Mouse (Mus musculus) thymus, postnatal 0 days (tissue): ENCODE measurements around the gene Pgghg. TPM values are rescaled to one million over a fixed set of nuclear protein-coding genes. Genes with fewer than 3 reads are reported as not detected.

ENCODE experiments used
- DNase-seq: peaks from one replicate; pipeline ENCODE4 v3.0.0-alpha.2; 2015; ENCODE audit warnings: low spot score
- polyA plus RNA-seq: library from polyadenylated mRNA; unstranded; fragments of >200 nt; fragmentation: Nextera tagmentation; extraction: Ambion mirVana; gene quantifications from 2 replicates; pipeline ENCODE4 v1.2.1, GENCODE M21; 2015

Pgghg gene
- polyA plus RNA-seq, 1 experiment from 2014 or later, result 15.5 TPM

DNA sequence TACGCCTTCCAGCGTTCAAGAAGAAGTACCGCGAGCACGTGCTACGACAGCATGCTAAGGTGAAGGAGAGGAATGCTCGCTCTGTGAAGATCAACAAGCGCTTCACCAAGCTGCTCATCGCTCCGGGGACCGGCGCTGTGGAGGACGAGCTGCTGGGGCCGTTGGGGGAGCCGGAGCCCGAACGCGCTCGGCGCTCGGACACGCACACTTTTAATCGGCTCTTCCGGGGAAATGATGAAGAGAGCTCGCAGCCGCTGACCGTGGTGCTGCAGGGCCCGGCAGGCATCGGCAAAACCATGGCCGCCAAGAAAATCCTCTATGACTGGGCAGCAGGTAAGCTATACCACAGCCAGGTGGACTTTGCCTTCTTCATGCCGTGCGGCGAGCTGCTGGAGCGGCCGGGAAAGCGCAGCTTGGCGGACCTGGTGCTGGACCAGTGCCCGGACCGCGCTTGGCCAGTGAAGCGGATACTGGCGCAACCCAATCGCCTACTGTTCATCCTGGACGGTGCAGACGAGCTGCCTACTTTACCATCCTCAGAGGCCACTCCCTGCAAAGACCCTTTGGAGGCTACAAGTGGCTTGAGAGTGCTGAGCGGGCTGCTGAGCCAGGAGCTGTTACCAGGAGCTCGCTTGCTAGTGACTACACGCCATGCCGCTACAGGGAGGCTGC lies 18.7 kb upstream of the Pgghg start:
- peak; percentile 18 for DNase-seq

GRCm38 (mm10) chr7:140923070-140923775 lies 18.0 kb upstream of the Pgghg start:
- DNase-seq, result peak; percentile 32

- DNase-seq, result no peak
Measured at GRCm38 (mm10) chr7:140927181-140927580, 14.0 kb upstream of the Pgghg start.

DNA sequence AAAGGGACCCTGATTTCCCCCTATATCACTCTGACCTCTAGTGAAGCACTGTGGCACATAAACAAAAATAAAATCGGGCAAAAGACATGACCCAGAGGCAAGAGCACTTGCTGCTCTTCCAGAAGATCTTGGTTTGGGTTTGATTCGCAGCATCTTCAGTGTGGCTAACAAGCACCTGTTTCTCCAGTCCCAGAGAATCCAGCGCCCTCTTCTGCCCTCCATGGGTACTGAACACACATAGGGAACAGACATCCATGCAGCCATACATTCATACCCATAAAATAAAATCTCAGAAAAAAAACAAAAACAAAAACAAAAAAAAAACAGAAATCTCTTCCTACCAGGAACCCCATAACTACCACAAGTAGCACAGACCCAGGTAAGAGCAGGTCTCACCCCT lies 2.8 kb upstream of the Pgghg start:
- DNase-seq, result no peak

- no peak for DNase-seq
Measured at GRCm38 (mm10) chr7:140938896-140939295, 2.3 kb upstream of the Pgghg start.

GRCm38 (mm10) chr7:140939669-140940171 lies 1.5 kb upstream of the Pgghg start:
- no peak for DNase-seq

DNA sequence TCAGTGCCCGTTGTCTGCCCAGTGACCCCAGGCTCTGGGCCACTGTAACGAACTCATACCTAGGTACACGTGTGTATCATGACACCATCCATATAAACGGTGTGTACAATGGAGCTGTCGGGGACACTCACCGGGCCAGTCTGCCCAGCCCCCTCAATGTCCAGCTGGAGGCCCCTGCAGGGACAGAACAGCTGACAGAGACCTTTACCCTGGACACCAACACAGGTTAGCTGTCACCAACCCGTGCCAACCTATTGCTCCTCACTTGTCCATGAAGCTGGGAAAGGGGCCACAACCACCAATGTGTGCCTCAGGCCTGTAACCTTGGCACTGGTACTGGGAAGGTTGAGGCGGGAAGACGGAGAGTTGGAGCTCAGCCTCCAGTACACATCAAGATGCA lies 1.1 kb downstream of the Pgghg start:
- no peak for DNase-seq

- DNase-seq, result no peak
Measured at GRCm38 (mm10) chr7:140942811-140943210, 1.6 kb downstream of the Pgghg start.

GRCm38 (mm10) chr7:140943356-140943755 lies 2.2 kb downstream of the Pgghg start:
- no peak for DNase-seq

GRCm38 (mm10) chr7:140944236-140944635 lies 3.0 kb downstream of the Pgghg start:
- no peak for DNase-seq

DNA sequence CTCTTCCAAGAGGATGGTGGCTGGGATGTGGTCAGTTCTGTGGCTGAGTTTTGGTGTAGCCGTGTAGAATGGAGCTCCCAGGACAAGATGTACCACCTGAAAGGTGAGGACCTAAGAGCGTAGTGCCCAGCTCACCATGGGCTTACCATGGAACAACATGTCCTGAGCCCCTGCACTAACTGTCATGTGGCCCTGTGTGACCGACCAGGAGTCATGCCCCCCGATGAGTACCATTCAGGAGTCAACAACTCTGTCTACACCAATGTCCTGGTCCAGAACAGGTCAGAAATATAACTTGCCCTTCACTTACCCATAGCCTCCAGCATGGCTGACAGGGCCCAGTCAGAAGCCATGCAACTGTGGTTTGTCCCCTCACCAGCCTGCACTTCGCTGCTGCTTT lies 4.1 kb downstream of the Pgghg start:
- DNase-seq, result no peak

- no peak for DNase-seq
Measured at GRCm38 (mm10) chr7:140946311-140946710, 5.1 kb downstream of the Pgghg start.

GRCm38 (mm10) chr7:140946980-140947379 lies 5.8 kb downstream of the Pgghg start:
- peak; percentile 61 for DNase-seq

DNA sequence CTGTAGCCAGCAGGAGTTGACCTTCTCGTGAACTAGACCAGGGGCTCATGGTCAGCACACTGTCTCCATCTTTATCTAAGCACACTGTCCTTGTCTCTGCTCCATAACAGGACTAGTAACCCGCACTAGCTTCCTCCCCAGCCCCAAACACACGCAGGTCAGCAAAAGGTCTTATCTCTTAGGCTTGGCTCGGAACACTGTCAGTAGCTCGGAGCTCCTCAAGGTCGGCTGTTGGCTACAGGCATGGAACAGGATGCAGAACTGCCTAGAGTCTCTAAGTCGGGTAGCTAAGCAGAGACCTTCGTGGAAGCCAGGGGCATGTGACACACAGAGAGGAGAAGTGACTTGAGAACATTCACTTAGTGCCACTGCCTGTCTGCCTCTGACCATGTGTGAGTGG lies 7.0 kb downstream of the Pgghg start:
- no peak for DNase-seq

DNA sequence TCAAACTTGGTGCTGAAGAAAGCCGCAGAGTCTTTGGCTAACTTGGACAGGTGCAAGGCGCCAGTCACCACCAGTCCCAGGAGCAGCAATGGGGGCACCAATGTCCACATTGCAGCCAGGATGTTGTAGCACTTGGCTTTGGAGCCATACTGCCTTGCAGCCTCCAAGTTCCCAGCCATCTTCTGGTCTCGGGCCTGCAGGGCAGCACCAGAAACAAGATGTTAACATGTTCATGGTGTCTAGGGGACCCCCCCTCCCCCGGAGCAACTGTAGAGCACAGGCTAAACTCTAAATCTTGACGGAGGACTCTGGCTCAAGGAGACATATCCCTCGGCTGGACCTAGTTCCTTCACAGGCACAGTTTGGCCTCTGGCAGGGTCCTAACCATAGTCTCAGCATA lies 8.1 kb downstream of the Pgghg start:
- DNase-seq, result no peak

DNA sequence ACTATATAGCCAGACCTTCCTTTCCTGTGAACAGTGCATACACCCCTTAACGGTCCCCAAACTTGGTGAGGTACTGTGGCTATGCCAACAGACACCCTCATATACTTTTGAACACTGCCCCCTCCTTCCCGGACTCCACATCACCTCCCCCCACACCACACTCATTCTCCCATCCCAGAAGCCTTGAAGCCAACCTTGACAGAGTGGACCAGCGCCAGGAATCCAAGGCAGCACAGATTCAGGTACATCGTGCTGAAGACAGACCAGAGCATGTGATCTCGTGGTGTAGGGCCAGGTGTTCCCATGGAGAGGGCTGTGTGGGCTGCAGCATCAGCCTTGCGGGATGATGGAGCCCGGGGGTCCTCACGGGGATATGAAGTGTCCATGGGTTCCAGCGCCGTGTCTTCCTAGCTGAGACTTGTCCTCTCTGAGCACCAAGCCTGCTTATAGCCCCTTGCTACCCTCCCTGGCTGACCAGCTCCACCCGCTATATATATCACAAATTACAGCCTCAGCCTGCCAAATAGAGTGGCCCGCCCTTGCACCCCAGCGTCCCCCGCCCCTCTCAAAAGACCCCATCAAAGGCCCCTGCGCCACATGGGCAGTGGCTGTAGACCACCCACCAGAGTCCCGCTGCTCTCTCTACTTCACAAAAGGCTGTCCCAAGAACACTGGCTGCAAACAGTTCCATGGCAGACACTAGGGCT lies 8.8 kb downstream of the Pgghg start, which contains the start of gene Ifitm5:
TSS of gene Ifitm5 (minus strand) at position 468 of the 707 bp plus-strand sequence.
- DNase-seq, result no peak

GRCm38 (mm10) chr7:140951051-140951450 lies 9.9 kb downstream of the Pgghg start:
- DNase-seq, result no peak

DNA sequence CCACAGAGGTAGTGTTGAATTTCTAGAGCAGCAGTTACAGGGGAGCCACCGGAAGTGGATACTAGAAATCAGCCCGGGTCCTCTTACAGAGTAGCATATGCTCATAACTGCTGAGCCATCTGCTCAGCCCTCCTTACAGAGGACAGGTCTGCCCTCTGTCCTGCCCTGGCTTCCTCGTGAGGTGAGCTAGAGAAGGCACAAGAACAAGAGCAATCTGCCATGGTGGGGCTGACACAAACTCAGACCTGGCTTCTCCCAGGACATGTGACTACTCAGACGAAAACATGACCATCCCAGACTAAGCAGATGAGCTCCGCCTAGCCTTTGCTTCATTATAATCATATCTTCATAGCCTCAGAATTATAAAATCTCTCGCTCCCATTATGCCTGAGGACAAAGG lies 10.6 kb downstream of the Pgghg start:
- no peak for DNase-seq

- DNase-seq, result no peak
Measured at GRCm38 (mm10) chr7:140952441-140952840, 11.2 kb downstream of the Pgghg start.

DNA sequence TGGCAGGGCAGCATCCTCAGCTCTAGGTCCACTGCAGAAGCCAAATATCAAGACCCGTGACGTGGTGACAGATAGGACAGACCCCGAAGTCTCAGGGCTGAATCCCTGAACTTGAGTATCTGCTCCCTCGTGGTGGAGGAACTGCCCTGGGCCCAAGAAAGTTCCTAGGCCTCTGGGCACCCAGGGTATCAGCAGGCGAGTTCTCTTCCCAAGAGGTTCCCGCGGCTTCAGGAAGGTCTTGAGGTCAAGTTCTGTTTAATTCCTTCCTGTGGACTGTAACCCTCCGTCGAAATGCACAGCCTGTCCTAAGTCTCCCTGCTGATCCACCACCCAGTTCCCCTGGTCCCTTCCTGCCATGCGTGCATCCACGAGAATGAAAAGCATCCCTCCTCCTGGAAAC lies 11.9 kb downstream of the Pgghg start:
- no peak for DNase-seq

GRCm38 (mm10) chr7:140953800-140954732 lies 12.9 kb downstream of the Pgghg start:
- DNase-seq, result no peak
